Mouse (Mus musculus): ENCODE results near the gene Kif21b. TPM values are rescaled to one million over a fixed set of nuclear protein-coding genes. Genes with fewer than 3 reads are reported as not detected.

Kif21b gene
- total and polyA plus RNA-seq, 3 experiments: 13.2 to 51.9 (median 36.7) TPM

DNA sequence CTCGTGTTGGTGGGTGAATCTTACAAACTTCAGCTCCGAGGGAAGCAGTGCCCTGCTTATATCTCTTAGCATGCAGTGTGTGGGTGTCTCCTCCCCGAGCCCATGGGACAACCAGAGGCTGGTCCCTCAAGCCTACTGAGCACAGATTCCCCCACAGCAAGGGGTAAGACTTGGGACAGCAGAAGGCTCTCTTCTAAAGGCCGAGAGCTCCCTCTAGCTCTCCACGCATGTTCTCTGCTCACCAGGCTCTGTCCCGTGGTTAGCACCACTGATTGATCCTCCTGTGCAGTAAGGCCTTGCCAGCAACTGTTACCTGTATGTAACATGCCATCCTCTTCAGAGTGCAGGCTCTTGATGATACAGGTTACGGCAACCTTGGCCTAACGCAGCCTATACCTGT lies 36.5 kb downstream of the Kif21b start:
- Histone ChIP-seq H3K4me1 (ENCODE audit: insufficient read depth, low read depth, low read length) (peaks cover 12% of the 10 kb centered on the region), H3K9me3 (replicated peaks) (no peaks in the 10 kb centered on the region), H3K27me3 (ENCODE audit: insufficient read depth, low read length) (no peaks in the 10 kb centered on the region), H3K4me3 (ENCODE audit: low read depth, low read length) (no peak overlapping the region), H3K36me3 (replicated peaks) (peaks cover 98% of the 10 kb centered on the region)
- ATAC-seq (ENCODE audit: extremely low read depth, insufficient number of reproducible peaks, low FRiP score, poor library complexity, severe bottlenecking) (no peak), DNase-seq (ENCODE audit: low spot score) (no peak)
- TF ChIP-seq GATA1 (IDR thresholded peaks at IDR 0.05; ENCODE audit: borderline replicate concordance, low read length) (no peak), GATA2 (IDR thresholded peaks at IDR 0.05; ENCODE audit: borderline replicate concordance, low read depth, low read length) (no peak), CTCF (IDR thresholded peaks at IDR 0.05; ENCODE audit: low read depth, low read length) (no peak), POLR2AphosphoS5 (IDR thresholded peaks at IDR 0.05; ENCODE audit: insufficient replicate concordance, low read depth, low read length) (no peak), TAL1 (conservative IDR thresholded peaks at IDR 0.05; ENCODE audit: low read depth, low read length) (no peak)

DNA sequence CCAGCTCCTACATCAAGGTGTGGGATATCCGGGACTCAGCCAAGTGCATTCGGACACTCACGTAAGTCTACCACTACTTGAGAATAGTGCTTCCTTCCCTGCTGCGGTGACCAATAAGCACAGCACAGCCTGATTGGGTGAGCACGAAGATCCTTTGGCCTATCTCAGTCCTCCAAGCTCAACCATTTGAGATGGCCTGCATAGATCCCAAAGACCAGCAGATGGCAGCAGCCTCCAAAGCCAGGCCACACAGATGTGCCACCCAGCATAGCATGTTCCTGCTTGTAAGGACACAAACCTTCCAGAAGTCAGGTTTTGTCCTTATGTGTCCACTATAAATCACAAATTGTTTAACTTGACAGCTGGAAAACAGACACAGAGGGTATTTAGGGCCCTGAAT lies 38.9 kb downstream of the Kif21b start:
- peak; percentile 61; the same call in 1 of the 2 replicates for ATAC-seq (ENCODE audit: extremely low read depth, insufficient number of reproducible peaks, low FRiP score, poor library complexity, severe bottlenecking)
- peaks cover 97% of the 10 kb centered on the region for H3K36me3 ChIP-seq (replicated peaks)
- no peaks in the 10 kb centered on the region for H3K27me3 ChIP-seq (ENCODE audit: insufficient read depth, low read length)
- H3K9me3 ChIP-seq (replicated peaks): no peaks in the 10 kb centered on the region
- DNase-seq (ENCODE audit: low spot score): peak; percentile 78
- TF ChIP-seq GATA2 (IDR thresholded peaks at IDR 0.05; ENCODE audit: borderline replicate concordance, low read depth, low read length) (no peak), CTCF (IDR thresholded peaks at IDR 0.05; ENCODE audit: low read depth, low read length) (peak; percentile 89), GATA1 (IDR thresholded peaks at IDR 0.05; ENCODE audit: borderline replicate concordance, low read length) (no peak), POLR2AphosphoS5 (IDR thresholded peaks at IDR 0.05; ENCODE audit: insufficient replicate concordance, low read depth, low read length) (no peak), TAL1 (conservative IDR thresholded peaks at IDR 0.05; ENCODE audit: low read depth, low read length) (no peak)
- no peak overlapping the region for H3K4me3 ChIP-seq (ENCODE audit: low read depth, low read length)
- peaks cover 35% of the 10 kb centered on the region for H3K4me1 ChIP-seq (ENCODE audit: insufficient read depth, low read depth, low read length)

DNA sequence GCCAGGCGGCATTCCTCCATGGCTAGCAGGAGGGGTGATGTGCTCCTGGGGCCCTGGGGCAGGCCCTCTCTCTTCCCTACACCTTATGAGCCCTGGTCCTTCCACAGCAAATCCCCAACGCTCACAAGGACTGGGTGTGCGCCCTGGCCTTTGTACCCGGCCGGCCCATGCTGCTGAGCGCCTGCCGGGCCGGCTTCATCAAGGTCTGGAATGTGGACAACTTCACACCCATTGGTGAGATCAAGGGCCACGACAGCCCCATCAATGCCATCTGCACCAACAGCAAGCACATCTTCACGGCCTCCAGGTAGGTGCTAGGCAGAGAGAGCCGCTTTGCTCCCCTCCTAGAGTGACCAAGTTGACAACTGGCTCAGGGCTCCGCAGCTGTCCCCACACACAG lies 41.5 kb downstream of the Kif21b start:
- Histone ChIP-seq H3K9me3 (replicated peaks) (no peaks in the 10 kb centered on the region), H3K4me3 (ENCODE audit: low read depth, low read length) (no peak overlapping the region), H3K4me1 (ENCODE audit: insufficient read depth, low read depth, low read length) (peaks cover 44% of the 10 kb centered on the region), H3K27me3 (ENCODE audit: insufficient read depth, low read length) (no peaks in the 10 kb centered on the region), H3K36me3 (replicated peaks) (peaks cover 98% of the 10 kb centered on the region)
- ATAC-seq (ENCODE audit: extremely low read depth, insufficient number of reproducible peaks, low FRiP score, poor library complexity, severe bottlenecking) (no peak), DNase-seq (ENCODE audit: low spot score) (no peak)
- no peak for TF ChIP-seq TAL1 (conservative IDR thresholded peaks at IDR 0.05; ENCODE audit: low read depth, low read length)
- no peak for TF ChIP-seq GATA2 (IDR thresholded peaks at IDR 0.05; ENCODE audit: borderline replicate concordance, low read depth, low read length)
- no peak for TF ChIP-seq CTCF (IDR thresholded peaks at IDR 0.05; ENCODE audit: low read depth, low read length)
- TF ChIP-seq POLR2AphosphoS5 (IDR thresholded peaks at IDR 0.05; ENCODE audit: insufficient replicate concordance, low read depth, low read length): no peak
- TF ChIP-seq GATA1 (IDR thresholded peaks at IDR 0.05; ENCODE audit: borderline replicate concordance, low read length): no peak

DNA sequence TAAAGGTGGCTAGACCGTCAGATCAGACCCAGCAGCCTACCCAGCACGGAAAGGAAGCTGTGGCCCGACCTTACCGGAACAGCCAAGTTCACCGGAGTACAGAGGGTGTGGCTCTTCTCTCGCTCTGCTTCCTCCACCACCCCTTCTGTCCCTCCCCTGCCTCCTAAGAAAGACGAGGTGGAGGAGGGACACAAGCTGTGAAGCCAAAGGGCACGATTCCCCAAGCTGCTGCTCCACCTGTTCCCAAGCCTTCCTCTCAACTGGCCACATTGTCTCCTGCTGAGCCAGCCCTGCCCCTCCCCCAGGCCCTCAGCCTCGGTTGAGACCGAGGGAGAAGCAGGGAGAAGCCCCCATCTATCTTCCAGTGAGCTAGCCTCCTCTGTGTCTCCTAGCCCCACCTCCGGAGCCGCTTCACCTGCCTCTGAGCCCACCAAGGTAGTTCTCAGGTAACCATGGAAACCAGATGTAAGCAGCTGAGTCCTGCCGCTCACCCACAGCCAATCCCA lies 43.0 kb downstream of the Kif21b start:
- peak; percentile 85 for DNase-seq (ENCODE audit: low spot score)
- H3K4me1 ChIP-seq (ENCODE audit: insufficient read depth, low read depth, low read length): peaks cover 58% of the 10 kb centered on the region
- H3K9me3 ChIP-seq (replicated peaks): no peaks in the 10 kb centered on the region
- peaks cover 91% of the 10 kb centered on the region for H3K36me3 ChIP-seq (replicated peaks)
- H3K27me3 ChIP-seq (ENCODE audit: insufficient read depth, low read length): no peaks in the 10 kb centered on the region
- TF ChIP-seq POLR2AphosphoS5 (IDR thresholded peaks at IDR 0.05; ENCODE audit: insufficient replicate concordance, low read depth, low read length): no peak
- TF ChIP-seq CTCF (IDR thresholded peaks at IDR 0.05; ENCODE audit: low read depth, low read length): no peak
- no peak for TF ChIP-seq GATA1 (IDR thresholded peaks at IDR 0.05; ENCODE audit: borderline replicate concordance, low read length)
- TF ChIP-seq GATA2 (IDR thresholded peaks at IDR 0.05; ENCODE audit: borderline replicate concordance, low read depth, low read length): no peak
- TF ChIP-seq TAL1 (conservative IDR thresholded peaks at IDR 0.05; ENCODE audit: low read depth, low read length): no peak
- peak overlapping the region; percentile 69 for H3K4me3 ChIP-seq (ENCODE audit: low read depth, low read length)
- ATAC-seq (ENCODE audit: extremely low read depth, insufficient number of reproducible peaks, low FRiP score, poor library complexity, severe bottlenecking): peak; percentile 69

DNA sequence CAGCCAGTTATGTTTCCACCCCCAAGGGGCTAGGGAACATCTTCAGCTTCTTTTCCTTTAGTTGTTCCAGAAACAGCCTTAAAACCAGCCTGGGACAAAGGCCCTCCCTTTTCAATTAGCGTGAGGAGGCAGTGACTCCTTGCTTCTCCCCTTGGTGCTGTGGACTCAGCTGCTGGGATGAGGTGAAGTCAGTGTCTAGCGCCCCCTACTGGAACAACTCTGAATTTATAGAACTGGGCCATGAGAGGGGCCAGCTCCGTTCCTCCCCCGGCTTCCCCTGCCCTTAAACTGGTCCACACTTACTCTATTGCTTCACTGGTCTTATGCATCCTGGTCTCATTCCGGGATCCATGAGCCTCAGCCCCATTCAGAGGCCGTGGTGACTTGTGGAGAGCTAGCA lies 44.0 kb downstream of the Kif21b start:
- H3K36me3 ChIP-seq (replicated peaks): peaks cover 82% of the 10 kb centered on the region
- DNase-seq (ENCODE audit: low spot score) (peak; percentile 77), ATAC-seq (ENCODE audit: extremely low read depth, insufficient number of reproducible peaks, low FRiP score, poor library complexity, severe bottlenecking) (no peak; the same call in 1 of the 2 replicates)
- TF ChIP-seq CTCF (IDR thresholded peaks at IDR 0.05; ENCODE audit: low read depth, low read length) (peak; percentile 86), GATA1 (IDR thresholded peaks at IDR 0.05; ENCODE audit: borderline replicate concordance, low read length) (no peak)
- no peaks in the 10 kb centered on the region for H3K9me3 ChIP-seq (replicated peaks)
- H3K4me3 ChIP-seq (ENCODE audit: low read depth, low read length): no peak overlapping the region
- peaks cover 62% of the 10 kb centered on the region for H3K4me1 ChIP-seq (ENCODE audit: insufficient read depth, low read depth, low read length)
- H3K27me3 ChIP-seq (ENCODE audit: insufficient read depth, low read length): no peaks in the 10 kb centered on the region

DNA sequence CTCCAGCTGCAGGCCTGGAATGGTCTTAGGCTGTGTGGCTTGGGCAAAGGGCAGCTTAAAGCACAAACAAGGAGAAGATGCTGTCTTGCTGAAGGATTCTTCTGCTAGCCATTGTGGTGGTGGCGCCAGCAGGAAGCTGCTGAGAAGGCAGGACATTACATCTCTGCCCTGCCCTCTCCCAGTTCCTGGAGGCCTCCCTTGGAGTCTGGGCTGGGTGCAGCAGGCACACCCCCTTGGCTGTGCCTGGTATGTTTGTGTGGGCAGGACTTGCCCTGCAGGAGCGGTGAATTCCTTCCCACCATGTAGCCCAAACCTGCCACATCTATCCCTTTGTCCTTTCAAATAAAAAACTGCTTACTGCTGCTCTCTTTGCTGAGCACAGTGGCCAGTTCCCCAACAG lies 45.9 kb downstream of the Kif21b start:
- TF ChIP-seq GATA1 (IDR thresholded peaks at IDR 0.05; ENCODE audit: borderline replicate concordance, low read length) (no peak), POLR2AphosphoS5 (IDR thresholded peaks at IDR 0.05; ENCODE audit: insufficient replicate concordance, low read depth, low read length) (no peak), TAL1 (conservative IDR thresholded peaks at IDR 0.05; ENCODE audit: low read depth, low read length) (no peak), CTCF (IDR thresholded peaks at IDR 0.05; ENCODE audit: low read depth, low read length) (no peak), GATA2 (IDR thresholded peaks at IDR 0.05; ENCODE audit: borderline replicate concordance, low read depth, low read length) (no peak)
- no peaks in the 10 kb centered on the region for H3K9me3 ChIP-seq (replicated peaks)
- H3K36me3 ChIP-seq (replicated peaks): peaks cover 63% of the 10 kb centered on the region
- no peak overlapping the region for H3K4me3 ChIP-seq (ENCODE audit: low read depth, low read length)
- H3K4me1 ChIP-seq (ENCODE audit: insufficient read depth, low read depth, low read length): peaks cover 72% of the 10 kb centered on the region
- no peak for DNase-seq (ENCODE audit: low spot score)
- no peak for ATAC-seq (ENCODE audit: extremely low read depth, insufficient number of reproducible peaks, low FRiP score, poor library complexity, severe bottlenecking)
- H3K27me3 ChIP-seq (ENCODE audit: insufficient read depth, low read length): no peaks in the 10 kb centered on the region

Measured in G1E (cell line).